Mouse (Mus musculus) liver, embryonic 13.5 days (tissue): Measurements from ENCODE around the gene Abcc2. TPM values are rescaled to one million over a fixed set of nuclear protein-coding genes. Genes with fewer than 3 reads are reported as not detected.
A peak's percentile ranks its signal among the peaks of the same experiment; 100 is the strongest.

Experiments used
- ATAC-seq: fragments of 200-750 bp; cut with Nextera tagmentation; 2 replicates; pipeline ENCODE4 v1.8.0; 2017; ENCODE audit warnings: low read depth, mild to moderate bottlenecking, moderate number of reproducible peaks, moderate library complexity
- DNase-seq: peaks from one replicate; pipeline ENCODE4 v3.0.0; 2022
- H3K27ac ChIP-seq: fragments of 300-500 bp; sonication (generic); 2 replicates; pipeline ENCODE4 v1.5.1; 2015; ENCODE audit warnings: moderate library complexity, mild to moderate bottlenecking, inconsistent platforms
- H3K27me3 ChIP-seq: fragments of 300-500 bp; sonication (generic); 2 replicates; pipeline ENCODE4 v1.6.1; 2015; ENCODE audit warnings: mild to moderate bottlenecking, inconsistent platforms
- H3K36me3 ChIP-seq: fragments of 300-500 bp; sonication (generic); 2 replicates; pipeline ENCODE4 v1.6.1; 2015; ENCODE audit warnings: mild to moderate bottlenecking, inconsistent platforms
- H3K4me1 ChIP-seq: fragments of 300-500 bp; sonication (generic); replicated peaks from 2 replicates; pipeline ENCODE4 v1.6.1; 2015; ENCODE audit warnings: inconsistent platforms
- H3K4me2 ChIP-seq: fragments of 300-500 bp; sonication (generic); 2 replicates; pipeline ENCODE4 v1.6.1; 2015; ENCODE audit warnings: inconsistent platforms, mild to moderate bottlenecking, moderate library complexity
- H3K4me3 ChIP-seq: fragments of 300-500 bp; sonication (generic); replicated peaks from 2 replicates; pipeline ENCODE4 v1.5.1; 2015; ENCODE audit warnings: mild to moderate bottlenecking, inconsistent platforms
- H3K9ac ChIP-seq: fragments of 300-500 bp; sonication (generic); 2 replicates; pipeline ENCODE4 v1.6.1; 2015; ENCODE audit warnings: mild to moderate bottlenecking, inconsistent platforms
- H3K9me3 ChIP-seq: fragments of 300-500 bp; sonication (generic); replicated peaks from 2 replicates; pipeline ENCODE4 v1.6.1; 2016; ENCODE audit warnings: inconsistent platforms
- WGBS: fragments of 180-500 bp; shearing (Covaris S2); methylation state at CpG from one replicate; pipeline ENCODE4 v1.1.7; 2015; ENCODE audit not compliant: insufficient replicate concordance; 5-methylcytosine and 5-hydroxymethylcytosine counted together
- polyA plus RNA-seq: library from polyadenylated mRNA; unstranded; fragments of >200 nt; fragmentation: Nextera tagmentation; extraction: Ambion mirVana; gene quantifications from 2 replicates; pipeline ENCODE4 v1.2.1, GENCODE M21; 2015

The Abcc2 gene
- polyA plus RNA-seq, 1 experiment from 2014 or later = 8.9 TPM

DNA sequence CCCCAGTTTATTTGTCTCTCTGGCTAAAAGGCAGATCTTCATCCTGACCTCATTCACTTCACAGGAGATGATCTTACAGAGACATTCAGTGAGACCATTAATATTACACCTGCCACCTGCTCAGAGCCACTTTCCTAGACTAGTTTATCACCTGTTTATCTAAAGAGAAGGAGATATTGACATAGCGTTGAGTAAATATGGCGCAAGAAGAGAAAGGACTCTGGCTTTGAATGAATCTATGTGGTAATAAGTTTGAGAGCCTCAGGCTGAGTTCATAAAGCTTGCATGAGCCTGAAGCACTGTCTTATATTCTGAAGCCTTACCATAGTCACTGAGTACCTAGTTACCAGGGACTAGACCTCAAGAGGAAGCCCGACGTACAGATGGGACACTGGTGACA is 29.4 kb downstream of the Abcc2 start:
- H3K4me3 ChIP-seq = no peak overlapping the region
- 75% methylated on average over 4 of the region's 4 CpGs for WGBS
- H3K27ac ChIP-seq = no peak overlapping the region
- ATAC-seq (no peak), DNase-seq (no peak)
- H3K27me3 ChIP-seq = no peaks in the 10 kb centered on the region
- no peak overlapping the region for H3K4me2 ChIP-seq
- no peaks in the 10 kb centered on the region for H3K36me3 ChIP-seq
- H3K9ac ChIP-seq = no peak overlapping the region
- no peaks in the 10 kb centered on the region for H3K9me3 ChIP-seq
- H3K4me1 ChIP-seq = peaks cover 3% of the 10 kb centered on the region; the same call in 1 of the 2 replicates

DNA sequence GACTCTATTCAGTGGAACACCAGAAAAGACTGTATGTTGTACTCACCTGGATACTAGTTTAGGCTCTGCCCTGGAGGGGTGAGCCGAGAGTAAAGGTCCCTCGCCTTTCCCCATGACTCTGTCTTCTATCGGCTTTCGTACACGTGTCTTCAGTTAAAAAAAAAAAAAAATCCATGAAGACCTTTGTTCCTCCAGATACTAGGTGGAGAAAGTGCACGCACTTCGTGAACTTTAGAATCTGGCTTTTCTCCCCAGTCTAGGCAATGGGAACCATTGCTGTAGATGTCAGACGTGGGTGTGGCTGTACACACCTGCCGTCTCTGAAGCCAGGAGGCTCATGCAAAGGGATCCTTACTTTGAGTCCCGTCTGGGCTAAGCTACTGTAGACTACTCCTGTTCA is 31.3 kb downstream of the Abcc2 start:
- no peaks in the 10 kb centered on the region for H3K27me3 ChIP-seq
- no peak overlapping the region for H3K4me3 ChIP-seq
- no peak for DNase-seq
- H3K4me2 ChIP-seq = no peak overlapping the region
- ATAC-seq = no peak
- no peak overlapping the region for H3K27ac ChIP-seq
- 68% methylated on average over 10 of the region's 10 CpGs for WGBS
- H3K4me1 ChIP-seq = peaks cover 3% of the 10 kb centered on the region; the same call in 1 of the 2 replicates
- H3K9ac ChIP-seq = no peak overlapping the region
- H3K36me3 ChIP-seq = no peaks in the 10 kb centered on the region
- H3K9me3 ChIP-seq = no peaks in the 10 kb centered on the region

DNA sequence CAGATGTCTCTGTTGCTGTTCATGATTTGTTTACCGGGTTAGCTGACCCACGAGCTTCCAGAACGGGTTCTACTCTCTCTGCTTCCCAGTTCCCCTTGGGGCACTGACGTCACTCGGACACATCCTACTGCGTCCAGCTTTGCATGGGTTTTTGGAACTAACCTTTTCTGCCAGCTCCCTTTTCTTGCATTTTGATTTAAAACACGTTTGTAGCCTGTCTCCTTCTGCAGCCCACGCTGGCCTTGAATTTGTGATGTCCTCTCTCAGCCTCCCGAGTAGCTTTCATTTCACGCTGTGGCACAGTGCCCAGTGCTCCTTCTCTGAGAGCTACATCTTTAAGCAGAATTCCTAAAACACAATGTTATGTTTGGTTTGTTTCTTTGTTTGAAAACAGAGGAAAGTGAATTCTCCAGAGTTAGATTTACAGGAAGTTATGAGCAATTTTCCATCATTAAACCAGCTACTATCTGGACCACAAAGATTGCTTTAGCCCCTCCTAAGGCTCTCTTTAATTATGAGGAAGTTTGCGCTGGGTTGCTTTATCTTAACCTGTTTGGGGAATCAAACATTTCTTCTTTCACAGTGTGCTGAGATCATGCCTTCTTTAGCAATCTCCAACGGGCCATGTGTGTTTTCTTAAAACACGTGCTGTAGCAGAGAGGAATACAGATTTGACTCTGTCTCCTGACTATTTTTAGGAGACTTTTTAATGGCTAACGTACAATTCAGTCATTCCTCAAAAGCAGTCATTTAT is 33.8 kb downstream of the Abcc2 start:
- H3K9ac ChIP-seq = no peak overlapping the region

DNA sequence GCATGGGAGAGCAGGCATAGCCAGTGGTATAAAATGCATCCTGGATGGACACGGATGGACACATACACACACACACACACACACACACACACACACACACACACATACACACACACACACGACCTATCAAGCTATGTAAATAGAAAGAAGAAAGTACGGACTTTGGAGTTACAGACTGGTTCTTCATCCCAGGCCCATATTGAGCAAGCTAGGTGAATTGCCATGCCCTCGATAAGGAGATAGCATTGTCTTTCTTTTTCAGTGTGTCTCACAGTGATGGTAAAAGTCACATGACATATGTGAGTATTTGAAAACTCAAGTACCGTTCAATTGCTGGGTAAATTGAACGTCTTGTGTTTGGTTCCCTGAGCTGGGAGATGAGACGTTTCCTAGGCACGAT is 44.9 kb downstream of the Abcc2 start:
- no peaks in the 10 kb centered on the region for H3K4me1 ChIP-seq
- WGBS = 58% methylated on average over 8 of the region's 8 CpGs
- 0 out of 2 replicates have a peak, but pooled peaks cover 6% of the 10 kb centered on the region for H3K36me3 ChIP-seq
- DNase-seq (no peak), ATAC-seq (no peak)
- no peak overlapping the region for H3K4me3 ChIP-seq
- H3K4me2 ChIP-seq = no peak overlapping the region
- no peaks in the 10 kb centered on the region for H3K9me3 ChIP-seq
- H3K27ac ChIP-seq = no peak overlapping the region
- no peaks in the 10 kb centered on the region for H3K27me3 ChIP-seq
- no peak overlapping the region for H3K9ac ChIP-seq

More for the DNA sequence above, 33.8 kb downstream of the Abcc2 start:
- no peaks in the 10 kb centered on the region for H3K36me3 ChIP-seq
- no peak overlapping the region for H3K4me3 ChIP-seq
- no peak overlapping the region for H3K4me2 ChIP-seq
- ATAC-seq = no peak
- no peaks in the 10 kb centered on the region for H3K4me1 ChIP-seq
- DNase-seq = no peak
- H3K9me3 ChIP-seq = no peaks in the 10 kb centered on the region
- H3K27me3 ChIP-seq = no peaks in the 10 kb centered on the region
- H3K27ac ChIP-seq = no peak overlapping the region
- 47% methylated on average over 14 of the region's 14 CpGs for WGBS

GRCm38 (mm10) chr19:43832425-43833069 is 50.6 kb downstream of the Abcc2 start:
- Histone ChIP-seq H3K36me3 (peaks cover 5% of the 10 kb centered on the region; the same call in 1 of the 2 replicates), H3K9me3 (no peaks in the 10 kb centered on the region), H3K4me3 (no peak overlapping the region), H3K4me2 (no peak overlapping the region), H3K27ac (no peak overlapping the region), H3K27me3 (no peaks in the 10 kb centered on the region), H3K9ac (no peak overlapping the region), H3K4me1 (no peaks in the 10 kb centered on the region)
- ATAC-seq (no peak), DNase-seq (peak; percentile 17)
- 30% methylated on average over 21 of the region's 21 CpGs for WGBS

DNA sequence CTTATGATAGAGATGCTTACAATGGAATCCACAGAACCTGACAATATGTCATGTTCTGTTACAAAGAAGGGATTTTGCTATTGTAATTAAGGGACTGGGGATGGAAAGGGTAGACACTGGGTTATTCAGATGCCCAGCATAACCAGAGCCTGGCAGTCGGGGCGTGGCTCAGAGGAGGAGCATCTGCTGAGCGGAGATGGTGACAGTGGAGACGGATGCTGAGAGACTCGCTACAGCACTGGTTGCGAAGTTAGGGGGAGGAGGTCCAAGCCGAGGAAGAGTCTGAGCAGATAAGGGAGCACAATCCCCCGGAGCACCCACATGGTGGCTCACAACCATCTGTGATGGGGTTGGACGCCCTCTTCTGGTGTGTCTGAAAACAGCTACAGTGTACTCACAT is 61.2 kb downstream of the Abcc2 start:
- Histone ChIP-seq H3K4me2 (no peak overlapping the region), H3K9ac (no peak overlapping the region), H3K27me3 (no peaks in the 10 kb centered on the region), H3K36me3 (peaks cover 8% of the 10 kb centered on the region), H3K27ac (no peak overlapping the region), H3K4me3 (no peak overlapping the region), H3K4me1 (peaks cover 7% of the 10 kb centered on the region; the same call in 1 of the 2 replicates), H3K9me3 (no peaks in the 10 kb centered on the region)
- ATAC-seq = no peak
- no peak for DNase-seq
- WGBS = 62% methylated on average over 9 of the region's 9 CpGs

- WGBS = 46% methylated on average over 7 of the region's 7 CpGs
- Histone ChIP-seq H3K27ac (no peak overlapping the region), H3K4me1 (peaks cover 7% of the 10 kb centered on the region; the same call in 1 of the 2 replicates), H3K9ac (no peak overlapping the region), H3K36me3 (peaks cover 13% of the 10 kb centered on the region), H3K4me3 (no peak overlapping the region), H3K4me2 (no peak overlapping the region), H3K9me3 (no peaks in the 10 kb centered on the region), H3K27me3 (no peaks in the 10 kb centered on the region)
- ATAC-seq = no peak
- DNase-seq = no peak
These were observed 63.4 kb downstream of the Abcc2 start for GRCm38 (mm10) chr19:43845331-43845908.

- Histone ChIP-seq H3K4me2 (no peak overlapping the region), H3K9me3 (no peaks in the 10 kb centered on the region), H3K27me3 (no peaks in the 10 kb centered on the region), H3K4me3 (no peak overlapping the region), H3K9ac (no peak overlapping the region), H3K4me1 (peaks cover 7% of the 10 kb centered on the region; the same call in 1 of the 2 replicates), H3K27ac (no peak overlapping the region), H3K36me3 (peaks cover 16% of the 10 kb centered on the region)
- ATAC-seq (no peak), DNase-seq (no peak)
- 81% methylated on average over 15 of the region's 15 CpGs for WGBS
These were observed 65.1 kb downstream of the Abcc2 start for GRCm38 (mm10) chr19:43847056-43847455.

DNA sequence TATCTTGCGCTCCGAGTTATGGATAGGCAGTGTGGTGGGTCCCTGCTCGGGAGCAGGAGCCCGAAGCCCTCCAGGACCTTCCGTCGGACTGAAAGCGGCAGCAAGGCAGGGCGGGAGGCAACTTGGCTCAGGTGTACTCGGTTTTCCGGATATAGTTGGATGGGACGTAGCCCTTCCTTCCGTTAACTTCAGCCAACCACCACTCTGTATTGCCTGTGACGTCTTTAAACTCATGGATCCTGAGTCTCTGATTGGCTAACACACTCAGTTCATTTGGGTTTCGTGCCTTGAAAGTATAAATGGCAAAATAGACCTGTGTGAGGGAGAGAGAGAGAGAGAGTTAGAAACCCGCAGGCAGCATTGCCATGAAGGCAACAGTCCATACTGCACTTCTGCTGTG is 66.0 kb downstream of the Abcc2 start:
- Histone ChIP-seq H3K9me3 (no peaks in the 10 kb centered on the region), H3K4me2 (no peak overlapping the region), H3K36me3 (peaks cover 20% of the 10 kb centered on the region), H3K27ac (no peak overlapping the region), H3K9ac (no peak overlapping the region), H3K27me3 (no peaks in the 10 kb centered on the region), H3K4me1 (peaks cover 7% of the 10 kb centered on the region; the same call in 1 of the 2 replicates), H3K4me3 (no peak overlapping the region)
- 86% methylated on average over 15 of the region's 15 CpGs for WGBS
- no peak for DNase-seq
- ATAC-seq = no peak

- H3K4me1 ChIP-seq = peaks cover 7% of the 10 kb centered on the region; the same call in 1 of the 2 replicates
- H3K27me3 ChIP-seq = no peaks in the 10 kb centered on the region
- 82% methylated on average over 11 of the region's 11 CpGs for WGBS
- no peak overlapping the region for H3K27ac ChIP-seq
- H3K4me3 ChIP-seq = no peak overlapping the region
- H3K36me3 ChIP-seq = peaks cover 35% of the 10 kb centered on the region
- H3K9me3 ChIP-seq = no peaks in the 10 kb centered on the region
- H3K4me2 ChIP-seq = no peak overlapping the region
- no peak overlapping the region for H3K9ac ChIP-seq
- DNase-seq = no peak
- no peak for ATAC-seq
These were observed 68.0 kb downstream of the Abcc2 start for GRCm38 (mm10) chr19:43850026-43850425.

DNA sequence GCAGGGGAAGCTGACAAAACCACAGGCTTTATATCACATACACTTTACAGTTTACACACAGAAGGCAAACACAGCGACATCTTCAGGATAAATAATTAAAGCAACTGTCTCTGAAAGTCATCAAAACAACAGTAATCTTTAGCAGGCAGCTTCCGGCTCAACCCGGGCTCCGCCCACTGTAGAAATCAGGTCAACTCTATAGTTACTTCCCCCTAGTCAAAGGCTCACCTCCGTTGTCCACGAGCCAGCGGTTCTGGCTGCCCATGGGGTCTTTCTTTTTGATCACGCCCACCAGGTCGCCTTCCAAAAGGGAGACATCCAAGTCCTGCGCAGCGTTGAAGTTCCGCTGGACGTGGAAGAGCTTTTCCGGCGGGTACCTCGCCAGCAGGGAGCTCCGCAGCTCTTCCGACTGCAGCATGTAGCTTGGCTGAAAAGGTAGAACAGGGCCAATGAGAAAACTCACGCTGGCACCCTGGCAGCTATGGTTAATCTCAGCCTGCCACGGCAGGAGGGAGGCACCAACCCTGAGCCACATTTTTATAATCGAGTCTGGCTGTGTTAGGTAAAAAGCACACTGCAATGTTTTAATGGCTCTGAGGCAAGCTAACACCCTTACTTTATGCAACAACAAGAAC is 70.1 kb downstream of the Abcc2 start:
- Histone ChIP-seq H3K27me3 (no peaks in the 10 kb centered on the region), H3K27ac (no peak overlapping the region), H3K9ac (no peak overlapping the region), H3K4me2 (no peak overlapping the region), H3K36me3 (peaks cover 44% of the 10 kb centered on the region), H3K9me3 (no peaks in the 10 kb centered on the region), H3K4me3 (no peak overlapping the region), H3K4me1 (no peaks in the 10 kb centered on the region)
- DNase-seq = no peak
- ATAC-seq = no peak
- 64% methylated on average over 21 of the region's 21 CpGs for WGBS
